9 mouse cellular contexts compared by ENCODE assay signal in the genomic region with DNA sequence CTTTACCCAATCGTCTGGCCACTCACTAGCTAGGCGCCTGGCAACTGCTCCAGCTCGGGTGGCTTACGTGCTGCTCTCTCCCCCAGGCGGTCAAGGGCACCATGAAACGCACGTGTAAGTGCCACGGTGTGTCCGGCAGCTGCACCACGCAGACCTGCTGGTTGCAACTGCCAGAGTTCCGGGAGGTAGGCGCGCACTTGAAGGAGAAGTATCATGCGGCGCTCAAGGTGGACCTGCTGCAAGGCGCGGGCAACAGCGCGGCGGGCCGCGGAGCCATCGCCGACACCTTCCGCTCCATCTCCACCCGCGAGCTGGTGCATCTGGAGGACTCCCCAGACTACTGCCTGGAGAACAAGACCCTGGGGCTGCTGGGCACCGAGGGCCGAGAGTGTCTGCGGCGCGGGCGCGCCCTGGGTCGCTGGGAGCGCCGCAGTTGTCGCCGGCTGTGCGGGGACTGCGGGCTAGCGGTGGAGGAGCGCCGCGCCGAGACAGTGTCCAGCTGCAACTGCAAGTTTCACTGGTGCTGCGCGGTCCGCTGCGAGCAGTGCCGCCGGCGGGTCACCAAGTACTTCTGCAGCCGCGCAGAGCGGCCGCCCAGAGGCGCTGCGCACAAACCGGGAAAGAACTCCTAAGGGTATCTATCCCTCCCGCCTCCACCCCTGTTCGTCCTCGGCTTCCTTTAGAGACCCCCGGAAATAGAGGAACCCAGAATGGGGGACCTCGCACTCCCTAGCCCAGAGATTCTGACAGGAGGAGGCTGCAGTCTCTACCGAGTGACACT. TPM values are rescaled to one million over a fixed set of nuclear protein-coding genes. Genes with fewer than 3 reads are reported as not detected.
DNase-seq lines count a peak whose midpoint lies in the region; ATAC-seq lines count a peak whose summit lies in the region.
"Had no signal": no experiment of that assay in that cellular context is flagged by ENCODE, and none has a peak within 500 bp of the region (broad histone marks: within the 10 kb centered on the region; RNA-seq: fewer than 3 reads in every experiment).

No protein-coding gene starts in this region.

- H3K4me1 ChIP-seq in brown adipose tissue, adult 24 weeks (ENCODE audit: control insufficient read depth, insufficient read depth, insufficient read length, low read length): no peaks in the 10 kb centered on the region
- peaks cover 12% of the 10 kb centered on the region in 2 experiments for H3K4me1 ChIP-seq in heart, embryonic 14.5 days (ENCODE audit: control insufficient read depth in 2 of 2, insufficient read depth in 2 of 2, low read length in 2 of 2)
- H3K4me1 ChIP-seq in midbrain, embryonic 15.5 days: peaks cover 34% of the 10 kb centered on the region

- under 1% methylated on average over 66 of the region's 66 CpGs for WGBS in heart, embryonic 14.5 days
- WGBS in midbrain, embryonic 15.5 days: under 1% methylated on average over 64 of the region's 66 CpGs

- no peaks in the 10 kb centered on the region for H3K36me3 ChIP-seq in heart, embryonic 14.5 days (ENCODE audit: control insufficient read depth, insufficient read depth, low read length)
- no peaks in the 10 kb centered on the region for H3K36me3 ChIP-seq in midbrain, embryonic 15.5 days (replicated peaks)

- peaks cover 85% of the 10 kb centered on the region for H3K27me3 ChIP-seq in heart, embryonic 14.5 days (ENCODE audit: control insufficient read depth, insufficient read depth, low read length)
- peaks cover 92% of the 10 kb centered on the region for H3K27me3 ChIP-seq in midbrain, embryonic 15.5 days (replicated peaks)

- H3K9me3 ChIP-seq in heart, embryonic 14.5 days (ENCODE audit: control insufficient read depth, low read length): no peaks in the 10 kb centered on the region
- H3K9me3 ChIP-seq in midbrain, embryonic 15.5 days: no peaks in the 10 kb centered on the region

- peak; percentile 8 to 32 for DNase-seq in left cerebral cortex, postnatal 36 days (ENCODE audit: low spot score in 2 of 2)
- no peak for DNase-seq in left cerebral cortex, adult 9 months (ENCODE audit: low spot score in 2 of 2)
- DNase-seq in kidney, postnatal 10 days: peak; percentile 73
- DNase-seq in yolk sac, embryonic 10.5 days (ENCODE audit: low spot score): peak; percentile 21
- no peak for DNase-seq in spleen, adult 18-20 months

- peak overlapping the region; percentile 88 for H3K4me2 ChIP-seq in heart, embryonic 14.5 days (ENCODE audit: low read length)
- H3K4me2 ChIP-seq in midbrain, embryonic 15.5 days: peak overlapping the region; percentile 75

- intact Hi-C loops in left cerebral cortex, postnatal 36 days (cut with DNase I): loop anchor here (5.0 kb wide), 1 partner anchor 726 kb away; the partner anchor contains the start of gene Lbx1

- ATAC-seq in heart, embryonic 14.5 days (ENCODE audit: insufficient number of reproducible peaks, insufficient read depth, low FRiP score, low read depth): no peak; the same call in 1 of the 2 replicates
- ATAC-seq in midbrain, embryonic 15.5 days (replicated peaks): peak; percentile 49

- H3K4me3 ChIP-seq in brown adipose tissue, adult 24 weeks (ENCODE audit: insufficient read depth, low read depth, low read length): peak overlapping the region; percentile 46
- peak overlapping the region; percentile 45 to 54 for H3K4me3 ChIP-seq in heart, embryonic 14.5 days (ENCODE audit: control insufficient read depth in 1 of 2, insufficient read depth in 1 of 2, low read depth in 1 of 2, low read length in 2 of 2)
- H3K4me3 ChIP-seq in midbrain, embryonic 15.5 days: peak overlapping the region; percentile 39

- H3K27ac ChIP-seq in brown adipose tissue, adult 24 weeks (replicated peaks; ENCODE audit: low read depth, low read length): no peak overlapping the region
- H3K27ac ChIP-seq in heart, embryonic 14.5 days (replicated peaks in 1 of 2; ENCODE audit: control insufficient read depth in 1 of 2, insufficient read depth in 1 of 2, low read depth in 2 of 2, low read length in 2 of 2): no peak overlapping the region
- H3K27ac ChIP-seq in midbrain, embryonic 15.5 days: no peak overlapping the region

- H3K9ac ChIP-seq in heart, embryonic 14.5 days (ENCODE audit: low read length): peak overlapping the region; percentile 49; the same call in 1 of the 2 replicates
- H3K9ac ChIP-seq in midbrain, embryonic 15.5 days: peak overlapping the region; percentile 9; the same call in 1 of the 2 replicates

RNA-seq across cellular contexts. Expression of gene Wnt8b, which starts 18.4 kb away (rescaled TPM):
- not detected for total RNA-seq in left cerebral cortex, postnatal 36 days (2021)
- not detected in 2 replicates for polyA plus RNA-seq in brown adipose tissue, adult 24 weeks (2012; ENCODE audit: insufficient read depth, insufficient read length, missing spikeins)
- polyA plus RNA-seq in heart, embryonic 14.5 days (2014; fragmentation: Nextera tagmentation; extraction: Ambion mirVana): not detected in 2 replicates
- 2.6 and 3.7 TPM in 2 replicates for polyA plus RNA-seq in midbrain, embryonic 15.5 days (2015; fragmentation: Nextera tagmentation; extraction: Ambion mirVana)
- total RNA-seq: neutrophil, adult 5-6 weeks had no signal

RNA-seq across cellular contexts. Expression of gene Sec31b, which starts 34.0 kb away (rescaled TPM):
- under 1 TPM; 0.07 to 0.36 TPM for total RNA-seq in left cerebral cortex, postnatal 36 days (2021)
- 4.6 and 5.7 TPM in 2 replicates for polyA plus RNA-seq in brown adipose tissue, adult 24 weeks (2012; ENCODE audit: insufficient read depth, insufficient read length, missing spikeins)
- 1.1 and 1.6 TPM in 2 replicates for polyA plus RNA-seq in heart, embryonic 14.5 days (2014; fragmentation: Nextera tagmentation; extraction: Ambion mirVana)
- polyA plus RNA-seq in midbrain, embryonic 15.5 days (2015; fragmentation: Nextera tagmentation; extraction: Ambion mirVana): 0.19 and 0.30 TPM in 2 replicates

RNA-seq across cellular contexts. Expression of gene Gm20538, which starts 41.0 kb away (rescaled TPM):
- total RNA-seq in left cerebral cortex, postnatal 36 days (2021): not detected
- not detected in 2 replicates for polyA plus RNA-seq in brown adipose tissue, adult 24 weeks (2012; ENCODE audit: insufficient read depth, insufficient read length, missing spikeins)
- not detected in 2 replicates for polyA plus RNA-seq in heart, embryonic 14.5 days (2014; fragmentation: Nextera tagmentation; extraction: Ambion mirVana)
- polyA plus RNA-seq in midbrain, embryonic 15.5 days (2015; fragmentation: Nextera tagmentation; extraction: Ambion mirVana): not detected in 2 replicates

RNA-seq across cellular contexts. Expression of gene Ndufb8, which starts 43.6 kb away (rescaled TPM):
- 100 to 1,000 TPM; 365 to 378 TPM for total RNA-seq in left cerebral cortex, postnatal 36 days (2021)
- 2,301 and 2,740 TPM in 2 replicates for polyA plus RNA-seq in brown adipose tissue, adult 24 weeks (2012; ENCODE audit: insufficient read depth, insufficient read length, missing spikeins)
- polyA plus RNA-seq in heart, embryonic 14.5 days (2014; fragmentation: Nextera tagmentation; extraction: Ambion mirVana): 1,268 TPM in 2 replicates
- polyA plus RNA-seq in midbrain, embryonic 15.5 days (2015; fragmentation: Nextera tagmentation; extraction: Ambion mirVana): 601 and 626 TPM in 2 replicates

RNA-seq across cellular contexts. Expression of gene Hif1an, which starts 51.0 kb away (rescaled TPM):
- 10 to 100 TPM; 26.3 to 31.9 TPM for total RNA-seq in left cerebral cortex, postnatal 36 days (2021)
- polyA plus RNA-seq in brown adipose tissue, adult 24 weeks (2012; ENCODE audit: insufficient read depth, insufficient read length, missing spikeins): 9.3 and 11.1 TPM in 2 replicates
- 21.0 and 21.9 TPM in 2 replicates for polyA plus RNA-seq in heart, embryonic 14.5 days (2014; fragmentation: Nextera tagmentation; extraction: Ambion mirVana)
- 26.0 and 29.8 TPM in 2 replicates for polyA plus RNA-seq in midbrain, embryonic 15.5 days (2015; fragmentation: Nextera tagmentation; extraction: Ambion mirVana)

Comparison
In these comparisons a context has a peak if more than half of its experiments do, and no peak if none do; other contexts are left out.
1. DNase-seq: peak in left cerebral cortex, postnatal 36 days (2 of 2), kidney, postnatal 10 days (single experiment) and yolk sac, embryonic 10.5 days (single experiment); none in left cerebral cortex, adult 9 months (0 of 2) and spleen, adult 18-20 months (0 of 2).
2. Peak in every context shown above with its lines, with median percentiles within 50 percentile points of each other: H3K4me3 ChIP-seq.